Mouse (Mus musculus) small intestine, adult 2 months (tissue): Measurements from ENCODE around the gene Fcgr3.

Source experiments
- CTCF ChIP-seq: fragments of 200-500 bp; IDR thresholded peaks from 2 replicates; pipeline ENCODE4 v1.5.1; 2012; ENCODE audit warnings: low read depth, mild to moderate bottlenecking, control low read depth, inconsistent platforms, low read length, moderate library complexity, mixed read lengths; ENCODE audit not compliant: insufficient replicate concordance, insufficient read length; ENCODE audit errors: extremely low read depth
- POLR2A ChIP-seq: fragments of 200-500 bp; IDR thresholded peaks from 2 replicates; pipeline ENCODE4 v1.6.1; 2012; ENCODE audit warnings: low read depth, mild to moderate bottlenecking, control low read depth, inconsistent platforms, low read length, moderate library complexity

DNA sequence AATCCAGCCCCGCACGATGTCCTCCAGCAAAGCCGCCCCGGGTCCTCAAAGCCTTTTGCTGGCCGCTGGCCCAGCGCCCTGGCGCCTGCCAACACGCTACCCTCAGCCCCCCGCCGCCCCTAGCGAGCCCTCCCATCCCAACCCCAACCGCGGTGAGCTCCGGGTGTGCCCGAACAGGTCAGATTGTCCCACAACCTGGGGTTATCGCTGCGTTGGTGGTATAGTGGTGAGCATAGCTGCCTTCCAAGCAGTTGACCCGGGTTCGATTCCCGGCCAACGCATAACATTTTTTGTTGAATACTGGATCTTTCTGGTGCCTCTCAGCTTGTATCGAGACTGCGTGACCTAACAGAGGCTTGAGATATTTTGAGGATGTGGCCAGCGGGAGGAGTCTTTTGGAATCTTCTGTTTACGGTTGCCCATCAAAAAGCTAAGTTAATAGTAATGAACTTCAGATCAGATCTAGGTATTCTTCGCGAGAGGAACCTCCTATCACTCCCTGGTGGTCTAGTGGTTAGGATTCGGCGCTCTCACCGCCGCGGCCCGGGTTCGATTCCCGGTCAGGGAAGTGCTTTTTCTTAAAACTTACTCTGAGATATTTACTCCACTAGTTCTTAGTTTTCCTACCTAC lies 37.9 kb upstream of the Fcgr3 start:
- TF ChIP-seq POLR2A: no peak
- TF ChIP-seq CTCF: no peak
